Mouse (Mus musculus): ENCODE results near the gene 1600014C23Rik. TPM values are rescaled to one million over a fixed set of nuclear protein-coding genes. Genes with fewer than 3 reads are reported as not detected.
A peak's percentile ranks its signal among the peaks of the same experiment; 100 is the strongest.

1600014C23Rik gene
- total RNA-seq (2021): not detected in 2 replicates
- long read RNA-seq: 0 reads

GRCm38 (mm10) chr17:45733735-45734301, at the start of gene 1600014C23Rik:
Gene 1600014C23Rik (minus strand): TSS chr17:45733844.
- DNase-seq: peak; percentile 77

- no peak for DNase-seq
Measured at GRCm38 (mm10) chr17:45778446-45778845, 44.8 kb upstream of the 1600014C23Rik start.

GRCm38 (mm10) chr17:45777431-45777830, 43.8 kb upstream of the 1600014C23Rik start:
- no peak for DNase-seq

GRCm38 (mm10) chr17:45776185-45776584, 42.5 kb upstream of the 1600014C23Rik start:
- no peak for DNase-seq

- DNase-seq: no peak
Measured at GRCm38 (mm10) chr17:45775468-45775867, 41.8 kb upstream of the 1600014C23Rik start.

GRCm38 (mm10) chr17:45772566-45772965, 38.9 kb upstream of the 1600014C23Rik start:
- DNase-seq: no peak

- DNase-seq: no peak
Measured at GRCm38 (mm10) chr17:45772096-45772495, 38.5 kb upstream of the 1600014C23Rik start.

GRCm38 (mm10) chr17:45770441-45770840, 36.8 kb upstream of the 1600014C23Rik start:
- DNase-seq: no peak

GRCm38 (mm10) chr17:45769821-45770220, 36.2 kb upstream of the 1600014C23Rik start:
- DNase-seq: peak; percentile 28

- DNase-seq: no peak
Measured at GRCm38 (mm10) chr17:45767536-45768146, 34.0 kb upstream of the 1600014C23Rik start.

- DNase-seq: peak; percentile 64
Measured at GRCm38 (mm10) chr17:45766735-45767535, 33.3 kb upstream of the 1600014C23Rik start.

- DNase-seq: no peak
Measured at GRCm38 (mm10) chr17:45765914-45766313, 32.3 kb upstream of the 1600014C23Rik start.

GRCm38 (mm10) chr17:45763188-45763587, 29.5 kb upstream of the 1600014C23Rik start:
- DNase-seq: no peak

GRCm38 (mm10) chr17:45761902-45762301, 28.3 kb upstream of the 1600014C23Rik start:
- DNase-seq: no peak

GRCm38 (mm10) chr17:45760965-45761645, 27.5 kb upstream of the 1600014C23Rik start:
- no peak for DNase-seq

GRCm38 (mm10) chr17:45759751-45760150, 26.1 kb upstream of the 1600014C23Rik start:
- no peak for DNase-seq

GRCm38 (mm10) chr17:45758808-45759207, 25.2 kb upstream of the 1600014C23Rik start:
- DNase-seq: no peak

GRCm38 (mm10) chr17:45757932-45758331, 24.3 kb upstream of the 1600014C23Rik start:
- DNase-seq: no peak

GRCm38 (mm10) chr17:45756831-45757230, 23.2 kb upstream of the 1600014C23Rik start:
- no peak for DNase-seq

- no peak for DNase-seq
Measured at GRCm38 (mm10) chr17:45756391-45756790, 22.7 kb upstream of the 1600014C23Rik start.

- DNase-seq: no peak
Measured at GRCm38 (mm10) chr17:45754186-45754862, 20.7 kb upstream of the 1600014C23Rik start.

GRCm38 (mm10) chr17:45752678-45753077, 19.0 kb upstream of the 1600014C23Rik start:
- no peak for DNase-seq

Data from adrenal gland, postnatal 25 days (tissue).